Mouse (Mus musculus): Measurements from ENCODE around the gene Arih1.

Arih1 gene

DNA sequence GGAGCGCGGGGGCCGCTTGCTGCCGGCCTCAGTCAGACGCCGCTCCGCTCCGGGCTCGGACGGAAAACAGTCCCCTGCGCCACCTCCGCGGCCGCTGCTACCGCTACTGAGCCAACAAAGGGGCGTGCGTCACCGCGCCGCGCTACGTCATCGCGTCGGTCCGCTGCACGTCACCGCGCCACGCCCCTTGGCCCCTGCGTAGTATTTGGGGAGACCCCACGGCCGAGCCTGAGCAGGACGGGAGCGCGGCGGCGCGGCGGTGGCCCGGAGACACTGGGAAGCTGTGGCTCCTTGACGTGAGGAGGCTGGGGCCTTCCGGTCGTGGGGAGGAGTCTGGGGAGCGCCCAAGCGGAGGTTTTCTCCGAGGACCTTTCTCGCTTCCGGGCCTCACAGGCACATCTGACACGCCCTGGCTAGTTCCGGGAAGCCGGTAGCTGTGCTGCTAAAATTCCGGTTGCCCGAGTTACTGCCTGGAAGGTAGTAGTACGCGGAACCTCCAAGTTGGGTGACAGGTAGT is at the start of gene Arih1:
TSS of gene Arih1 (minus strand) at position 70 of the 517 bp plus-strand sequence.
- in situ Hi-C loops (cut with MboI, MseI): no loop called here

DNA sequence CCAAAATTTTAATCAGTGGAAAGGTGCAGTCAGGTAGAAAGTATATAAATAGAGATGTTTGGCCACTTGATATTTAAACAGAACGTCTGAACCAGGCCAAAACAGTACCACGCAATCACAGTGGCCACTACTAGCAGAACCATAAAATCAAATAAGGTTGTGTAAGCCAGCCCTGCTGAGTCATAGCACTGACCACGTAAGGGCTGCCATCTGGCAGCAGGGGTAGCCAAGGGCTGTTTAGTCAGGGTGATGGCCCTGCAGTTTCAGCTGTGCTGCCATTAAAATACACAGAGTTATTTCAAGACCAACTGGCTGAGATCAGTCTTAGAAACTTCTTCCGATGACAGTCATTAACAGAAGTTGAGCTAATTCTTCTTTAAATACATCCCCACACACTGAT is 47.5 kb upstream of the Arih1 start:
- in situ Hi-C loops (cut with MboI, MseI): no loop called here

DNA sequence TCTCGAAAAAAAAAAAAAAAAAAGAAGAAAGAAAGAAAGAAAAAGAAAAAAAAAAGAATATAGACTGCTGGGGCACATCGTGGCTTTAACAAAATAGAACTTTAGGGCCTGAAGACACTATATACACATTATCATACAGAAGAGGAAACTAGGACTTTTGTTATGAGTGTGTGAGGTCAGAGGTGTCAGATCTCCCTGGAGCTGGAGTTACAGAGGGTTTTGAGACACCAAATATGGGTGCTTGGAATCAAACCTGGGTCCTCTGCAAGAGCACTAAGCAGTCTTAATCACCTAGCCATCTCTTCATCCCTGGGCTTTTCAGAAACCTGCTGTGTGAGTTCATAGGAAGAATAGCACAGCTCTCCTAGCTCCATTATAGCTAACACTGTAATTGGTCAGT is 47.0 kb upstream of the Arih1 start:
- in situ Hi-C loops (cut with MboI, MseI): no loop called here

DNA sequence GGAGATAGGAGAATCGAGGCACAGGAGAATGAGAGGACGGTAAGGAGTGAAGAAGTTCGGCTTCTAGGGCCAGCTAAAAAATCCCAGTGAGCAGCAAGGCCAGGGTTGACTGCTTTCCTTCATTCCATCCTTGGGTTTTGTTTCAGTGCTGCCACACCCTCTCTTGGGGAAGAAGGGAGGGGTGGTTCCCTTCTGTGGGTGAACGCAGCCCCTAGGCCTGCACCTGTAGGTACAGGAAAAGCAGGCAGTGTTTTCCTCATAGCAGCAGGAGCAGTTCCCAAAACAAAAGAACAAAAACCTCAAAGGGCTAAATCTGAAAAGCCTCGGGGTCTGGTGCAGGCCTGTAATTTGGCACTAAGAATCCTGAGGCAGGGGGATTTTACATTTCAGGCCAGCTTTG is 45.2 kb upstream of the Arih1 start:
- in situ Hi-C loops (cut with MboI, MseI): no loop called here

DNA sequence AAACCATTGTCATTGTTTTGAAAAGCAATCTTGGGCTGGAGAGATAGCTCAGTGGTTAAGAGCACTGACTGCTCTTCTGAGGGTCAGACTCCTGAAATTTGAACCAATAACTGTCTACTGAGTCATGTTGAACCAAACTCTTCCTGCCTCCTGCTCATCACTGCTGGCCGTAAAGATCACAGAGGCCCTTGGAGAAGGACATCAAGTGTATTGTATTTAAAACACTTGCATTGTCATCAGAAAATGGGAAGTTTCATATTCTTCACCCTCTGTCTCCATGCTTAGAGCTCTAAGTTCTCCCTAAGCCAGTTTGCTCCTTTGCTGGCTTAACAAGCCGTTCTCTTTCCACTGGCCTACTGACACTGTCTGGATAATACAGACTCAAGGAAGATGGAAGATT is 41.9 kb upstream of the Arih1 start:
- in situ Hi-C loops (cut with MboI, MseI): no loop called here

DNA sequence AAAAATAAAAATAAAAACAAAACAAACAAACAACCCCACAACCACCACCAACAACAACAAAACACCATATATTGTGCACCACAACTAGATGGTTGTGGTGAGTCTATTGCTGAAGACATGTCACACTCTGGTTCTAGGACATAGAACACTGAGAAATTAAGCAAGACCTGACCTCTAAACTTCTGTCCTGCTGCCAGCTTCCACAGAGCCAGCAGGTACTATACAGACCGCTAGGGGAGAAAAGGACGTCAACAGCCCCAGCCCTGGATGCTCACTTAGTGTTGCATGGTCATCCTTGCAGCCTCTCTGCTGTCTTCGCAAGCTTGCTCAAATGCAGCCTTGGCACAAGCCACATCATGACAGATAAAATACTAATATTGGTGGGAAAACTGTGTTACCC is 41.2 kb upstream of the Arih1 start:
- in situ Hi-C loops (cut with MboI, MseI): no loop called here

DNA sequence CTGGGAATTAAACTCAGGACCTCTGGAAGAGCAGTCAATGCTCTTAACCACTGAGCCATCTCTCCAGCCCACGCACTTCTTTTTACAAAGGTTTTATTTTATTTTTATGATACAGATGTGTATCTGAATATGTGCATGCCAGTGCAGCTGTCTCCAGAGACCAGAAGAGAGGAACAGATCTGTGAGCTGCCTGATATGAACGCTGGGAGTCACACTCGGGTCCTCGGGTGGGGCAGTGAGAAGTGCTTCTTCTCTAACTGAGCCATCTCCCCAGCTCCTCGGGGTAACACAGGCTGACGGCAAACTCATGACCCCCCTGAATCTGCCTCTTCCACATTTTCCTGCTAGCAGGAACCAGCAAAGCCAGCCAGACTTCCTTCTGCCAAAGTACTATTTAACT is 40.3 kb upstream of the Arih1 start:
- in situ Hi-C loops (cut with MboI, MseI): no loop called here

DNA sequence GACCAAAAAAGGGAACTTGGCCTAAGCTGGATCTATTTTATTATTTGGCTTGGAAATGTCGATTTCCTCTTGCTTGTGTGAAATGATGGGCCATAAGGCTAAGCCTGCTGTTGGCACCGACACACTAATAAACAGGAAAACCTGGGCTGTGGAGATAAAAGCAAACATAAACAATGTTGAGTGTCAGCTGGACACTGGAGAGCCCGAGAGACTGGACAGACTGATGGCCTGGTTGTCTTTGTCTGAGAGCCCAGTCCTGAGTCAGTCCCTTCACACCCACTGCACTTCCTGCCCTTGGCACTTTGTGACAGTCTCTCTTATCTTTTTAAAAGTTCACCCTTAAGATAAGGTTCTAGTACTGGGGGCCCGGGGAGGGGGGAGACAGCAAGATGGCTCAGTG is 36.5 kb upstream of the Arih1 start:
- in situ Hi-C loops (cut with MboI, MseI): no loop called here

DNA sequence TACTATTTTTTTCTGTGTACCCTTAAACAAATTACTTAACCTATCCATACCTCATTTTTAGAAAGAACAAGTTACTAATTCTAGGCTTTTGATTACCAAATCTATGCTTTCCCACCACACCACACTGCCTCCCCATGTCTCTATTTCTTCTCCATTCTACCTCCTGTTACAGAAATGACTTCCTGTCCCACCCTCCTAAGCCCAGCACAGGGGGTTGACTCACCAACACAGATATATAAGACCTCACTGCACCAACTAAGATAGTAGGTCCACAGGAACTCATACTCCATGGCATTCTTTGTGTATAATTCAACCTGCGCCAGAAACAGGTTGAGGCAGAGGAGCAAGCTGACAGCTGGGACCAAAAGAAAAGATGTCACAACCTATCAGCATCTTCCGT is 33.0 kb upstream of the Arih1 start:
- in situ Hi-C loops (cut with MboI, MseI): no loop called here

DNA sequence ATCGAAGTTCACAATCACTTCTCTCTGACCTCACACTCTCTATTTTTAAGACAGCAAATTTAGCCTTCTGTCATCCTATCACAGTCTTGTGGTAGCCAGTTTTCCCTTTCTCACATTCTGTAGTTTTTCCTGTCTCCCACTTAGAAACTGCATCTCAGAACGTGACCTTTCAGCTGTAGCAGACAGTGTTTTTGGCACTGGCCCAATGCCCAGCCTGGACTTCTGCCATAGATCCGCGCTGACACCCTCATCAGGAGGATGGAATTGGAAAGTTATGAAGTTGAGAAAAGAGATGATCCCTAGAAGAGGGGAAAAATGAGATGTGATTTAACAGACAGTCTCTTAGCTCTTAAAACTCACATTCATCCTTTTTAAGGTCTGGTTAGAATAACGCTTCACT is 32.6 kb upstream of the Arih1 start:
- in situ Hi-C loops (cut with MboI, MseI): no loop called here

DNA sequence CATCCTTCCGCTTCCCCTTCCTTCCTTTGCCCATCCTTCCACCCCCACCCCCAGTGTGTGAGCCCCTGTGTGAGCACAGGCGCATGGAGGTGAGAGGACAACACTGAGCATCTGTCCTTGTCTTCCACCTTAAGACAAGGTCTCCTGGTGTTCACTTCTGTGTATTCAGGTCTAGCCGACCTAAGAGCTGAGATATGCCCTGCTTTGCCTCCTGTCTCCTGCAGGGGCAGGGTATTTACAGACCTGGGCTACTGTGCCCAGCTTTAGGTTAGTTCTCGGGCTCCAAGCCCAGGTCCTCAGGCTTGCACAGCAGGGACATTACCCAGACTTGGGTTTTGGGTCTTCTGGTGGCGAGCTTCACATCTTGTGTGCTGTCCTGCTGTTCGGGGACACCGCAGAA is 30.7 kb upstream of the Arih1 start:
- in situ Hi-C loops (cut with MboI, MseI): no loop called here

DNA sequence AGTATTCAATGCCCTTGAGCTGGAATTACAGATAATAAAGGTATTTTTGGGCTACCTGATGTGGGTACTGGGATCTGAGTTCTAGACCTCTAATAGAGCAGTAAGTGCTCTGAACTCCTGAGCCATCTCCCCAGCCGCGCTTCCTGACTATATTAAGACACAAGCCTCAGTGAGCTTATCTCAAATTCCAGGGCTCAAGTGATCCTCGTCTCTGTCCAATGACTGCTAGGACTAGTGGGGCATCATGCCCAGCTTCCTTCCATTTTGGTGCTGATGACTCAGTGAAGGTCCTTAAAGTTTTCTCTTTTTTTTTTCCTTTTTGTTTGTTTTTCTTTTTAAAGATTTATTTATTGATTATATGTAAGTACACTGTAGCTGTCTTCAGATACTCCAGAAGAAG is 28.7 kb upstream of the Arih1 start:
- in situ Hi-C loops (cut with MboI, MseI): no loop called here

DNA sequence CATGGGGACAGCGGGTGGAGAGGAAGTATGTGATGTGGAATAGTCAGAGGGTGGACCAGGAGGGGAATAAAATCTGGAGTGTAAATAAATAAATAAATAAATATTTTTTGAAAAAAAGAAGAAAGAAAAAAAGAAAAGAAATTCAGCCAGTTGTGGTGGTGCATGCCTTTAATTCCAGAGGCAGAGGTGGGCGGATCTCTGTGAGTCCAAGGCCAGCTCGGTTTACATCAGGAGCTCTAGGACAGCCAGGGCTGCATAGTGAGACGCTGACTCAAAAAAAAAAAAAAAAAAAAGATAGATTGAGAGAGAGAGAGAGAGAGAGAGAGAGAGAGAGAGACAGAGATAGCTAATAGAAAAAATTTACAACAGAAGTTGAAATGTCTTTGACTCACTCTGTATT is 26.0 kb upstream of the Arih1 start:
- in situ Hi-C loops (cut with MboI, MseI): no loop called here

DNA sequence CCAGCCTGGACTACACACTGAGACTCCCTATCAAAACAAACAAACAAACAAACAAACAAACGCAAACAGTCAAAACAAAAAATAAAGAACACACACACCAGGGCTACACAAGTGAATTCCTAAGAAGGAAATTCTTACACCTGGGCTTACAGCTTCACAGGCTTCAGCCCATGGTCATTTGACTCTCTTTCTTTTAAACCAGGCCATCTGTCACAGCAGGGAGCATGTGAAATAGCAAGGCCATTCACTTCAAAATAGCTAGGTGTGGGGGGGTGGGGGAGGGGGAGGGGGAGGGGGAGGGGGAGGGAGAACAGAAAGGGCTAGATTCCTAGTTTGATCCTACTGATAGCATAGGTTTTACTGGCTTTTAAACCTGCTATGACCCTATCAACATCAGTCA is 21.7 kb upstream of the Arih1 start:
- in situ Hi-C loops (cut with MboI, MseI): no loop called here

DNA sequence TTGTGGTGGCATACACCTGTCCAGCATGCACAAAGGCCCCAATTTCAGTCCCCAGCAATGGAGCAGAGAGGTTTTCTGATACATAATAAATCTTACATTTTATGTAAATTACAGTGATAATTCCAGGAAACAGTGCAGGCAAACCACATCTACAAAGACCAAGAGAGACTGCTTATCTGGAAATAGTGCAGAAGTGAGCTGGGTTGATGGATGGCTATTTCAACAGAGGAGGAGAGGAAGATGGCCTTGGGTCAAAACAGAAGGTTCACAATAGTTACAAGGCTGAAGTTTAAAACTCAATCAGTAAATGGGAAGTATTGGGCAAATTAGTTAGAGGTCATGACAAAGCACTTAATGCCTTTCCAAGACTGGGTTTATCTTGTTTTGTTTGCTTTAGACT is 913 bp upstream of the Arih1 start:
- in situ Hi-C loops (cut with MboI, MseI): no loop called here

DNA sequence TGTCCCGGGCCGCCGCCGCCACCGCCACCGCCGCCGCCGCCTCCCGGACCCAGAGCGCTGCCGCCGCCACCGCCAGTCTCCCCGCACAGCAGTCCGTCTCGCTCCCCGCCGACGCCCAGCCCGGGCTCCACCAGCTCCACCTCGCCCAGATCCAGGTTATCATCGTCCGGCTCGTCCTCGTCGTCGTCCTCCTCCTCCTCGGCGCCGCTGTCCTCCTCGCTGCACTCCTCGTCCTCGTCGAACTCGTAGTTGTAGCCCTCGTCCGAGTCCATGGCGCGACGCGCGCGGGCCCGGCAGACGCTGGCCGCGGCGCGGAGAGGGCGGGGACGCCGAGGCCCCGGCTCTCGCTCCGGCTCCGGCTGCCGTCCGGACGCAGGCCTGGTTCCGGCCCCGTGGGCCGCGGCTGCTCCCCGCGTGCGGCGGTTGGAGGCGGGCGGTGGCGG is 321 bp downstream of the Arih1 start:
- in situ Hi-C loops (cut with MboI, MseI): no loop called here

DNA sequence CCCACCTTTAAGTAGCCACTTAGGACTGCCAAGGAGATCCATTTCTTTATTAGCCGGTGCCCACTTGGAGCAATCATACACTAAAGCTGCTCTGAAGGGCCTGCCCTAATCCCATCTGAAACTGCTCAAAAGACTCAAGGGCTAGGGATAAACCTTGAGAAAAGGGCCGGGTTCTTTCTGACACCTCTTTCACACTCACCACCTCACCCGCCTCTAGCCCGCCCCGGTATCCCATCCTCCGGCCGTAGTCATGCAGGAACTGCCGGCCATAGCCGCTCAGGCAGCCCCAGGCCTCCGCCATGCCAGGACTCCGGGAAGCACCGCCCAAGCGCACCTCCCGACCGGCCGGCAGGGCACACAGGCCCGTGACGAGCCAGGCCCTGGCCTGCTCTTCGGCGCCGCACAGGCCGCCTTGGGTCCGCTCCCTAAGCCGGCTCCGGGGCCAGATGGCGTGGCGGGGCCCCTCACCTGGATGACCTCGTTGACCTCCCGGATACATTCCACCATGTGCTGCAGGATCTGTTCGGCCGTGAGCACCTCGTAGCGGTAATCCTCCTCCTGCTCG is 825 bp downstream of the Arih1 start:
- in situ Hi-C loops (cut with MboI, MseI): no loop called here

DNA sequence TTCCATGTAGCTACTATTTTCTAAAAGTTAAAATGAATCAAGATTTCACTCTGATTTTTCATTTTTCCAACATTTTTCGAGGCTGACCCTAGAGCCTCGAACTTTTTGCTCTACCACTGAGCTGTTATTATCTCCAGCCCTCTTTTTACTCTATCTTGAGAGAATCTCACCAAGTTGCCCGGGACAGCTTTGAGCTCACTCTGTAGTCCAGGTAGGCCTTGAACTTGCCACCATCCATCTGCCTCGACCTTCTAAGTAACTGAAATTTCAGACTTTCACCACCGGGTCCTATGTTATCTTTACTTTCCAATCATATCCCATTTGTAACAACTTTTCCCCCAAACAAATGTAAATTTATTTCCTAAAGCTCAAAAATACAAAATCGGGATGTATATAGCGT is 1.7 kb downstream of the Arih1 start:
- in situ Hi-C loops (cut with MboI, MseI): no loop called here

DNA sequence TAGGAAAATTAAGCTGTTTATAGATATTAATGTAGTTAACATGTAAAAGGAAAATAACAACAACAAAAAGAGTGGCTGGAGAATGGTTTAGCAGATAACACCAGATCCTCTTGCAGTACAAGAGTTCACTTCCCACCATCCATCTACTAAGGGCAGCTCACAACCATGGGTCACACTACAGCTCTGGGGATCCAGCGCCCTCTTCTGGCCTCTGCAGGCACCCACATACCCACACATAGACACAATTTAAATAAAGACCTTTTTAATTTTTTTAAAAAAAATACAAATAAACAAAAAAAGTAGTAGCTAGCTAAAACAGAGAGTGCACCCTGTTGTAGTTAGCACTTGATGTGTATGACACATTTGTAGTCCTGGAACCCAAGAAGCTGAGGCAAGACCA is 4.0 kb downstream of the Arih1 start:
- in situ Hi-C loops (cut with MboI, MseI): no loop called here

DNA sequence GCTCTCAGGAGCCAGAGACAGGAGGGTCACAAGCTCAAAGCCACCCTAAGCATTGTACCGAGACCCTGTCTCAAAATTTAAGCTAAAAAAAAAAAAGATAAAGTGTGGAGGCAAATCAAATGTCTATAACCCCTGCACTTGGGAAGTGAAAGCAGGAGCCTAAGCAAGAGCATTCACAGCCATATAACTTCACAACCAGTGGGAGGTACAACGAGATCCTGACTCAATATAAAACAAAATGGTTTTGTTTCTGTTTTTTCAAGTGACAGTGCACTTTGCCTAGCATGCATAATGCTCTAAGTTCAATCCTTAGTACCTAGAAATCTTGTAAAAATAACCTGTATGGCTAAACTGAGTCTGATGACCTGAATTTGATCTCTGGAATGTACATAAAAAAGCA is 9.8 kb downstream of the Arih1 start:
- in situ Hi-C loops (cut with MboI, MseI): no loop called here

DNA sequence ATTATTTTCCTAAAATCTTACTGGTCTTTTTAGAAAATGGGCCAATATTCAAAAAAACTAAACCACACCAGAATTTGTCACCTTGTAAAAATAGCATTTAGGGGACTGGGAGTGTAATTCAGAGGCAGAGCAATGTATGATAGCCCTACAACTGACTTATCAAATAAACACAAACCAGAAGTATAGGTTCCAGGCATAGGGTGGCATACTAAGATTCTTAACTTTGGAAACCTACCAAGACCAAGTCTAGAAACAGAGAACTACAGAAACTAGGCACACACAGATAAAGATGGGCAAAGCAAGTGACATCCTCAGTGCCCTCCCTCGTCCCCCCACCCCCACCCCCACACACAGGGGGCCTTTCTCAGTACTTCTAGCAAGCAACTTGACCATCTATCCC is 11.6 kb downstream of the Arih1 start:
- in situ Hi-C loops (cut with MboI, MseI): no loop called here

DNA sequence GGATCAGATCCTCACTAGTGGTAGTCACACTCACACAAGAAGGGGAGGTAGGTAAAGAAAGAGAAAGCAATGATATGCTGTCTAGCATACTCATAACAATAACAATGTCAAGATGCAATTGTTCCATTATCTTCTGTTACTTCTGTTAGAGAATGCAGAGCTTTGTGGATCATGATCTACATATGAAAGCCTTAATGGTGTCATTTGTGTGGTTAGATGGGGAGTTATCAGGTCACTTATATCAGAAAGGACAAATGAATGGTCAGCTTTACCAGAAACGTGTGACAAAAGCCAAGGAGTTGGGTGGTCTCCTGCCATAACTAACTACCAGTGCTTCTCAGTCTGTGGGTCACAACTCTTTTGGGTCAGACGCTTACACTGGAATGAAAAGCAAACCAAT is 13.2 kb downstream of the Arih1 start:
- in situ Hi-C loops (cut with MboI, MseI): no loop called here

DNA sequence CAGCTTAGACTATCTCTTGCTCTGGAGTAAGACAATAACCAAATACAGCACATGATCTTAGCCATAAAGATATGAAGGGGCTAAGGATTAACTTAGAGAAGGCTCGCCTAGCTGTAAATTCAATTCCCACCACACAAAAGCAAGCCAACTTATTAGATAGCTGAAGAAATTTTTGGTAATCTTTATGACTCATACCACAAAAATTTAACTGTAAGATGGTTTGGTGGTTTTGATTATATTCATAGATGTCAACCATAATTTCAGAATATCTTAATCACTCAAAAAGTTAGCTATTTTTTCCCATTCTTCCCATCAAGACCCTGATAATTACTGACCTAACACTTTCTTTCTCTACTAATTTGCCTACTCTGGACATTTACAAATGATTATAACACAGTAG is 17.0 kb downstream of the Arih1 start:
- in situ Hi-C loops (cut with MboI, MseI): no loop called here

DNA sequence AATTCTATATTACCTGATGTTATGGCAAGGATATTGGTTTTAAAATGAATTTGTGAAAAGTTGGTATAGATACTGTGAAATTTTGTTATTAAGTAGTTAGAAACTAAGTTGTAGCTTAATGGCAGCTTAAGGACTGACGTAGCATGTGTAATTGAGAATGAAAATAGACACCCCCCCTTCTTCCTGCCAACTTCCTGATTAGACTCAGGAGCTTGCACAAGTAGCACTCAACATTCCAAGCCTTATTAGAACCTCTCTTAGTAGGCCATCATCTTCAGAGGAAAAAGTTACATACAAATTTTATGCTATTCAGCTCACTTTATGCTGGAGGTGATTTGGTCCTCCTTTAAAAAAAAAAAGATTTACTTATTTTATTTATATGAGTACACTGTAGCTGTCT is 22.1 kb downstream of the Arih1 start:
- in situ Hi-C loops (cut with MboI, MseI): no loop called here

Data from T-helper 1 cell (primary cell).